Mouse (Mus musculus) forebrain, embryonic 12.5 days (tissue): ENCODE results near the gene Ptprn2. TPM values are rescaled to one million over a fixed set of nuclear protein-coding genes. Genes with fewer than 3 reads are reported as not detected.

Experiments used
- ATAC-seq: fragments of 200-750 bp; cut with Nextera tagmentation; 2 replicates; pipeline ENCODE4 v1.8.0; 2017; ENCODE audit warnings: moderate TSS enrichment; ENCODE audit not compliant: low FRiP score
- H3K27ac ChIP-seq: fragments of 300-500 bp; sonication (generic); 2 replicates; pipeline ENCODE4 v1.5.1; 2016; ENCODE audit warnings: mild to moderate bottlenecking
- H3K27me3 ChIP-seq: fragments of 300-500 bp; sonication (generic); 2 replicates; pipeline ENCODE4 v1.6.1; 2016; ENCODE audit warnings: mild to moderate bottlenecking
- H3K36me3 ChIP-seq: fragments of 300-500 bp; sonication (generic); replicated peaks from 2 replicates; pipeline ENCODE4 v1.6.1; 2016; ENCODE audit warnings: mild to moderate bottlenecking
- H3K4me1 ChIP-seq: fragments of 300-500 bp; sonication (generic); 2 replicates; pipeline ENCODE4 v1.6.1; 2016
- H3K4me2 ChIP-seq: fragments of 300-500 bp; sonication (generic); 2 replicates; pipeline ENCODE4 v1.6.1; 2016; ENCODE audit warnings: mild to moderate bottlenecking, moderate library complexity
- H3K4me3 ChIP-seq: fragments of 300-500 bp; sonication (generic); replicated peaks from 2 replicates; pipeline ENCODE4 v1.5.1; 2016; ENCODE audit warnings: mild to moderate bottlenecking
- H3K9ac ChIP-seq: fragments of 300-500 bp; sonication (generic); 2 replicates; pipeline ENCODE4 v1.6.1; 2016; ENCODE audit warnings: mild to moderate bottlenecking
- H3K9me3 ChIP-seq: fragments of 300-500 bp; sonication (generic); 2 replicates; pipeline ENCODE4 v1.6.1; 2016
- WGBS: fragments of 180-500 bp; shearing (Covaris S2); methylation state at CpG from one replicate; pipeline ENCODE4 v1.1.7; 2016; 5-methylcytosine and 5-hydroxymethylcytosine counted together
- polyA plus RNA-seq: library from polyadenylated mRNA; unstranded; fragments of >200 nt; fragmentation: Nextera tagmentation; extraction: Ambion mirVana; gene quantifications from 2 replicates; pipeline ENCODE4 v1.2.1, GENCODE M21; 2016

Gene Ptprn2
- polyA plus RNA-seq, 1 experiment from 2014 or later, result 8.8 TPM

GRCm38 (mm10) chr12:116888856-116889255 is 403.3 kb downstream of the Ptprn2 start:
- WGBS, result 60% methylated on average over 2 of the region's 2 CpGs
- no peak overlapping the region for H3K4me3 ChIP-seq
- no peak overlapping the region for H3K27ac ChIP-seq
- no peak for ATAC-seq
- peaks cover 9% of the 10 kb centered on the region for H3K4me1 ChIP-seq
- H3K9ac ChIP-seq, result no peak overlapping the region
- no peak overlapping the region for H3K4me2 ChIP-seq
- H3K9me3 ChIP-seq, result no peaks in the 10 kb centered on the region
- H3K27me3 ChIP-seq, result no peaks in the 10 kb centered on the region; the same call in 1 of the 2 replicates
- H3K36me3 ChIP-seq, result no peaks in the 10 kb centered on the region

- no peak overlapping the region for H3K4me2 ChIP-seq
- peaks cover 9% of the 10 kb centered on the region for H3K4me1 ChIP-seq
- no peaks in the 10 kb centered on the region; the same call in 1 of the 2 replicates for H3K27me3 ChIP-seq
- H3K36me3 ChIP-seq, result no peaks in the 10 kb centered on the region
- no peak for ATAC-seq
- no peak overlapping the region for H3K9ac ChIP-seq
- WGBS, result 86% methylated on average over 8 of the region's 8 CpGs
- no peaks in the 10 kb centered on the region for H3K9me3 ChIP-seq
- no peak overlapping the region for H3K27ac ChIP-seq
- no peak overlapping the region for H3K4me3 ChIP-seq
Observed at GRCm38 (mm10) chr12:116892584-116892983, 407.1 kb downstream of the Ptprn2 start.

GRCm38 (mm10) chr12:116896651-116897050 is 411.1 kb downstream of the Ptprn2 start:
- Histone ChIP-seq H3K27ac (no peak overlapping the region), H3K9me3 (no peaks in the 10 kb centered on the region), H3K4me3 (no peak overlapping the region), H3K27me3 (no peaks in the 10 kb centered on the region), H3K4me2 (no peak overlapping the region), H3K9ac (no peak overlapping the region), H3K4me1 (peaks cover 5% of the 10 kb centered on the region), H3K36me3 (no peaks in the 10 kb centered on the region)
- 48% methylated on average over 2 of the region's 2 CpGs for WGBS
- ATAC-seq, result no peak

- 27% methylated on average over 3 of the region's 3 CpGs for WGBS
Observed at GRCm38 (mm10) chr12:116901773-116902172, 416.3 kb downstream of the Ptprn2 start.

GRCm38 (mm10) chr12:116907424-116907823 is 421.9 kb downstream of the Ptprn2 start:
- no peak overlapping the region for H3K9ac ChIP-seq
- no peaks in the 10 kb centered on the region for H3K36me3 ChIP-seq
- H3K4me1 ChIP-seq, result peaks cover 29% of the 10 kb centered on the region
- H3K9me3 ChIP-seq, result no peaks in the 10 kb centered on the region
- no peaks in the 10 kb centered on the region for H3K27me3 ChIP-seq
- peak; percentile 27; the same call in 1 of the 2 replicates for ATAC-seq
- H3K27ac ChIP-seq, result peak overlapping the region; percentile 57
- no peak overlapping the region for H3K4me2 ChIP-seq
- WGBS, result 40% methylated on average over 1 of the region's 1 CpGs
- no peak overlapping the region for H3K4me3 ChIP-seq

More at GRCm38 (mm10) chr12:116901773-116902172, 416.3 kb downstream of the Ptprn2 start:
- Histone ChIP-seq H3K4me3 (no peak overlapping the region), H3K27me3 (no peaks in the 10 kb centered on the region), H3K4me2 (no peak overlapping the region), H3K9me3 (no peaks in the 10 kb centered on the region), H3K4me1 (peaks cover 8% of the 10 kb centered on the region), H3K36me3 (no peaks in the 10 kb centered on the region), H3K9ac (no peak overlapping the region), H3K27ac (no peak overlapping the region)
- no peak for ATAC-seq

GRCm38 (mm10) chr12:116908668-116909067 is 423.1 kb downstream of the Ptprn2 start:
- Histone ChIP-seq H3K4me2 (no peak overlapping the region), H3K27me3 (no peaks in the 10 kb centered on the region), H3K27ac (peak overlapping the region; percentile 73), H3K9me3 (no peaks in the 10 kb centered on the region), H3K4me1 (peaks cover 29% of the 10 kb centered on the region), H3K9ac (no peak overlapping the region), H3K36me3 (no peaks in the 10 kb centered on the region), H3K4me3 (no peak overlapping the region)
- peak; percentile 80 for ATAC-seq
- 23% methylated on average over 2 of the region's 2 CpGs for WGBS

- H3K4me2 ChIP-seq, result no peak overlapping the region
- WGBS, result 82% methylated on average over 5 of the region's 5 CpGs
Observed at GRCm38 (mm10) chr12:116916776-116917175, 431.3 kb downstream of the Ptprn2 start.

GRCm38 (mm10) chr12:116919185-116919584 is 433.7 kb downstream of the Ptprn2 start:
- peaks cover 17% of the 10 kb centered on the region; the same call in 1 of the 2 replicates for H3K27me3 ChIP-seq
- no peak overlapping the region for H3K4me2 ChIP-seq
- 63% methylated on average over 6 of the region's 6 CpGs for WGBS
- no peak for ATAC-seq
- H3K9ac ChIP-seq, result no peak overlapping the region
- peak overlapping the region; percentile 90 for H3K27ac ChIP-seq
- H3K4me1 ChIP-seq, result peaks cover 41% of the 10 kb centered on the region
- H3K4me3 ChIP-seq, result no peak overlapping the region
- H3K9me3 ChIP-seq, result no peaks in the 10 kb centered on the region
- no peaks in the 10 kb centered on the region for H3K36me3 ChIP-seq

More at GRCm38 (mm10) chr12:116916776-116917175, 431.3 kb downstream of the Ptprn2 start:
- H3K9me3 ChIP-seq, result no peaks in the 10 kb centered on the region
- H3K9ac ChIP-seq, result no peak overlapping the region
- H3K4me3 ChIP-seq, result no peak overlapping the region
- H3K4me1 ChIP-seq, result peaks cover 36% of the 10 kb centered on the region
- no peak for ATAC-seq
- H3K36me3 ChIP-seq, result no peaks in the 10 kb centered on the region
- peaks cover 16% of the 10 kb centered on the region; the same call in 1 of the 2 replicates for H3K27me3 ChIP-seq
- no peak overlapping the region for H3K27ac ChIP-seq

GRCm38 (mm10) chr12:116919691-116920526 is 434.4 kb downstream of the Ptprn2 start:
- Histone ChIP-seq H3K27me3 (peaks cover 17% of the 10 kb centered on the region; the same call in 1 of the 2 replicates), H3K9me3 (no peaks in the 10 kb centered on the region), H3K4me2 (peak overlapping the region; percentile 36), H3K27ac (peak overlapping the region; percentile 90), H3K4me1 (peaks cover 41% of the 10 kb centered on the region), H3K36me3 (no peaks in the 10 kb centered on the region), H3K9ac (no peak overlapping the region), H3K4me3 (no peak overlapping the region)
- 29% methylated on average over 22 of the region's 22 CpGs for WGBS
- ATAC-seq, result peak; percentile 86

- no peaks in the 10 kb centered on the region for H3K9me3 ChIP-seq
- ATAC-seq, result peak; percentile 52; the same call in 1 of the 2 replicates
- peaks cover 30% of the 10 kb centered on the region for H3K27me3 ChIP-seq
- H3K9ac ChIP-seq, result no peak overlapping the region
- no peaks in the 10 kb centered on the region for H3K36me3 ChIP-seq
- H3K4me1 ChIP-seq, result peaks cover 22% of the 10 kb centered on the region
- H3K27ac ChIP-seq, result 0 out of 2 replicates have a peak overlapping the region, but pooled peaks have one; percentile 53
- 13% methylated on average over 5 of the region's 5 CpGs for WGBS
- H3K4me2 ChIP-seq, result no peak overlapping the region
- no peak overlapping the region for H3K4me3 ChIP-seq
Observed at GRCm38 (mm10) chr12:116927115-116927514, 441.6 kb downstream of the Ptprn2 start.

GRCm38 (mm10) chr12:116927516-116927915 is 442.0 kb downstream of the Ptprn2 start:
- Histone ChIP-seq H3K27ac (0 out of 2 replicates have a peak overlapping the region, but pooled peaks have one; percentile 53), H3K9me3 (no peaks in the 10 kb centered on the region), H3K4me1 (peaks cover 22% of the 10 kb centered on the region), H3K4me3 (no peak overlapping the region), H3K36me3 (no peaks in the 10 kb centered on the region), H3K4me2 (no peak overlapping the region), H3K9ac (no peak overlapping the region), H3K27me3 (peaks cover 32% of the 10 kb centered on the region)
- no peak for ATAC-seq
- 92% methylated on average over 1 of the region's 1 CpGs for WGBS

- no peaks in the 10 kb centered on the region for H3K36me3 ChIP-seq
- H3K9ac ChIP-seq, result no peak overlapping the region
- H3K27ac ChIP-seq, result peak overlapping the region; percentile 66
- no peak overlapping the region for H3K4me3 ChIP-seq
- H3K9me3 ChIP-seq, result no peaks in the 10 kb centered on the region
- H3K27me3 ChIP-seq, result peaks cover 56% of the 10 kb centered on the region
- H3K4me1 ChIP-seq, result peaks cover 35% of the 10 kb centered on the region
- H3K4me2 ChIP-seq, result no peak overlapping the region
- 4% methylated on average over 3 of the region's 3 CpGs for WGBS
- peak; percentile 92 for ATAC-seq
Observed at GRCm38 (mm10) chr12:116938158-116938854, 452.8 kb downstream of the Ptprn2 start.
